Mouse (Mus musculus) kidney, postnatal 0 days (tissue): ENCODE data around the gene Defb48. TPM values are rescaled to one million over a fixed set of nuclear protein-coding genes. Genes with fewer than 3 reads are reported as not detected.
A peak's percentile ranks its signal among the peaks of the same experiment; 100 is the strongest.

ENCODE experiments used
- ATAC-seq: fragments of 200-750 bp; cut with Nextera tagmentation; replicated peaks from 2 replicates; pipeline ENCODE4 v1.8.0; 2017; ENCODE audit warnings: low read depth, moderate number of reproducible peaks, moderate TSS enrichment, moderate library complexity; ENCODE audit not compliant: low FRiP score
- DNase-seq: peaks from one replicate; pipeline ENCODE4 v3.0.0-alpha.2; 2016; ENCODE audit warnings: low spot score
- H3K27ac ChIP-seq: fragments of 300-500 bp; sonication (generic); 2 replicates; pipeline ENCODE4 v1.5.1; 2014; ENCODE audit warnings: mild to moderate bottlenecking
- H3K27me3 ChIP-seq: fragments of 300-500 bp; sonication (generic); 2 replicates; pipeline ENCODE4 v1.6.1; 2014; ENCODE audit warnings: low read length, mixed read lengths; ENCODE audit not compliant: insufficient read depth
- H3K36me3 ChIP-seq: fragments of 300-500 bp; sonication (generic); 2 replicates; pipeline ENCODE4 v1.6.1; 2014; ENCODE audit warnings: low read length, mixed read lengths; ENCODE audit not compliant: insufficient read depth
- H3K4me1 ChIP-seq: fragments of 300-500 bp; sonication (generic); replicated peaks from 2 replicates; pipeline ENCODE4 v1.6.1; 2014; ENCODE audit warnings: antibody characterized with exemption, low read length, mixed read lengths; ENCODE audit not compliant: insufficient read depth
- H3K4me2 ChIP-seq: fragments of 300-500 bp; sonication (generic); 2 replicates; pipeline ENCODE4 v1.6.1; 2014; ENCODE audit warnings: mild to moderate bottlenecking, low read length, moderate library complexity, mixed read lengths
- H3K4me3 ChIP-seq: fragments of 300-500 bp; sonication (generic); replicated peaks from 2 replicates; pipeline ENCODE4 v1.5.1; 2014; ENCODE audit warnings: low read depth, low read length
- H3K9ac ChIP-seq: fragments of 300-500 bp; sonication (generic); 2 replicates; pipeline ENCODE4 v1.6.1; 2014; ENCODE audit warnings: low read depth, low read length
- H3K9me3 ChIP-seq: fragments of 300-500 bp; sonication (generic); replicated peaks from 2 replicates; pipeline ENCODE4 v1.6.1; 2016; ENCODE audit warnings: low read length, inconsistent platforms, mixed read lengths
- CTCF ChIP-seq: IDR thresholded peaks from 2 replicates; pipeline ENCODE4 v1.5.1; 2016; ENCODE audit warnings: antibody characterized with exemption, low read depth, mild to moderate bottlenecking, moderate library complexity
- WGBS: fragments of 180-500 bp; shearing (Covaris S2); extraction: QIAGEN DNeasy Blood & Tissue Kit; methylation state at CpG from one replicate; pipeline ENCODE4 v1.1.7; 2014; 5-methylcytosine and 5-hydroxymethylcytosine counted together
- polyA plus RNA-seq: library from polyadenylated mRNA; unstranded; fragments of >200 nt; fragmentation: Nextera tagmentation; extraction: Ambion mirVana; gene quantifications from 2 replicates; pipeline ENCODE4 v1.2.1, GENCODE M21; 2015

Gene Defb48
- polyA plus RNA-seq, 1 experiment from 2014 or later = not detected

GRCm38 (mm10) chr14:62965342-62965741 lies 19.0 kb downstream of the Defb48 start:
- WGBS = 90% methylated on average over 5 of the region's 5 CpGs
- DNase-seq (no peak), ATAC-seq (no peak; the same call in 1 of the 2 replicates)
- no peaks in the 10 kb centered on the region; the same call in 1 of the 2 replicates for H3K4me1 ChIP-seq
- H3K36me3 ChIP-seq = no peaks in the 10 kb centered on the region
- no peak overlapping the region for H3K27ac ChIP-seq
- no peaks in the 10 kb centered on the region for H3K9me3 ChIP-seq
- H3K9ac ChIP-seq = no peak overlapping the region
- H3K4me3 ChIP-seq = no peak overlapping the region
- H3K27me3 ChIP-seq = no peaks in the 10 kb centered on the region
- peak; percentile 30; the same call in 1 of the 2 replicates for TF ChIP-seq CTCF
- 0 out of 2 replicates have a peak overlapping the region, but pooled peaks have one; percentile 57 for H3K4me2 ChIP-seq

GRCm38 (mm10) chr14:62963632-62964031 lies 20.7 kb downstream of the Defb48 start:
- no peak for ATAC-seq

GRCm38 (mm10) chr14:62956091-62956490 lies 28.2 kb downstream of the Defb48 start:
- no peak for TF ChIP-seq CTCF
- Histone ChIP-seq H3K9me3 (no peaks in the 10 kb centered on the region), H3K9ac (no peak overlapping the region), H3K4me2 (no peak overlapping the region), H3K4me1 (no peaks in the 10 kb centered on the region), H3K36me3 (peaks cover 12% of the 10 kb centered on the region; the same call in 1 of the 2 replicates), H3K27me3 (no peaks in the 10 kb centered on the region), H3K27ac (no peak overlapping the region), H3K4me3 (no peak overlapping the region)
- no peak for DNase-seq
- WGBS = 90% methylated on average over 9 of the region's 9 CpGs
- no peak for ATAC-seq

More at GRCm38 (mm10) chr14:62963632-62964031, 20.7 kb downstream of the Defb48 start:
- Histone ChIP-seq H3K4me1 (no peaks in the 10 kb centered on the region; the same call in 1 of the 2 replicates), H3K4me3 (no peak overlapping the region), H3K9me3 (no peaks in the 10 kb centered on the region), H3K36me3 (no peaks in the 10 kb centered on the region), H3K4me2 (no peak overlapping the region), H3K27me3 (no peaks in the 10 kb centered on the region), H3K27ac (no peak overlapping the region), H3K9ac (no peak overlapping the region)
- WGBS = 72% methylated on average over 4 of the region's 4 CpGs
- DNase-seq = no peak
- no peak for TF ChIP-seq CTCF

- Histone ChIP-seq H3K4me3 (no peak overlapping the region), H3K27me3 (no peaks in the 10 kb centered on the region), H3K9ac (no peak overlapping the region), H3K9me3 (no peaks in the 10 kb centered on the region), H3K36me3 (peaks cover 23% of the 10 kb centered on the region; the same call in 1 of the 2 replicates), H3K27ac (no peak overlapping the region), H3K4me2 (no peak overlapping the region), H3K4me1 (no peaks in the 10 kb centered on the region)
- ATAC-seq (no peak), DNase-seq (no peak)
- no peak for TF ChIP-seq CTCF
- 95% methylated on average over 3 of the region's 3 CpGs for WGBS
Observed at GRCm38 (mm10) chr14:62946794-62947193, 37.5 kb downstream of the Defb48 start.

GRCm38 (mm10) chr14:62940383-62941074 lies 43.8 kb downstream of the Defb48 start:
- Histone ChIP-seq H3K4me1 (no peaks in the 10 kb centered on the region), H3K9me3 (no peaks in the 10 kb centered on the region), H3K27me3 (no peaks in the 10 kb centered on the region), H3K36me3 (peaks cover 19% of the 10 kb centered on the region; the same call in 1 of the 2 replicates), H3K9ac (no peak overlapping the region), H3K4me3 (no peak overlapping the region), H3K4me2 (no peak overlapping the region), H3K27ac (no peak overlapping the region)
- WGBS = 71% methylated on average over 14 of the region's 14 CpGs
- peak; percentile 31 for DNase-seq
- ATAC-seq = no peak
- TF ChIP-seq CTCF = no peak

GRCm38 (mm10) chr14:62939435-62939834 lies 44.9 kb downstream of the Defb48 start:
- Histone ChIP-seq H3K27me3 (no peaks in the 10 kb centered on the region), H3K4me3 (no peak overlapping the region), H3K36me3 (peaks cover 14% of the 10 kb centered on the region; the same call in 1 of the 2 replicates), H3K27ac (no peak overlapping the region), H3K4me1 (no peaks in the 10 kb centered on the region), H3K9ac (no peak overlapping the region), H3K4me2 (no peak overlapping the region), H3K9me3 (no peaks in the 10 kb centered on the region)
- TF ChIP-seq CTCF = peak; percentile 44; the same call in 1 of the 2 replicates
- no peak for DNase-seq
- 94% methylated on average over 3 of the region's 3 CpGs for WGBS
- no peak for ATAC-seq
